Mouse (Mus musculus): ENCODE measurements at regions not wholly inside any gene's neighbourhood (a gene's known extent, or its start where the extent isn't known, plus 50 kb on each side); places are given as distances from the start of the nearest gene placed in this dataset.

GRCm38 (mm10) chr8:10825192-10825926 lies 182.9 kb downstream of the Irs2 start:
- in situ Hi-C loops (cut with MboI, MseI) = no loop called here

- in situ Hi-C loops (cut with MboI, MseI) = no loop called here
These were observed 186.4 kb downstream of the Irs2 start for GRCm38 (mm10) chr8:10821901-10822300.

- in situ Hi-C loops (cut with MboI, MseI) = no loop called here
These were observed 193.8 kb downstream of the Irs2 start for GRCm38 (mm10) chr8:10814499-10814898.

DNA sequence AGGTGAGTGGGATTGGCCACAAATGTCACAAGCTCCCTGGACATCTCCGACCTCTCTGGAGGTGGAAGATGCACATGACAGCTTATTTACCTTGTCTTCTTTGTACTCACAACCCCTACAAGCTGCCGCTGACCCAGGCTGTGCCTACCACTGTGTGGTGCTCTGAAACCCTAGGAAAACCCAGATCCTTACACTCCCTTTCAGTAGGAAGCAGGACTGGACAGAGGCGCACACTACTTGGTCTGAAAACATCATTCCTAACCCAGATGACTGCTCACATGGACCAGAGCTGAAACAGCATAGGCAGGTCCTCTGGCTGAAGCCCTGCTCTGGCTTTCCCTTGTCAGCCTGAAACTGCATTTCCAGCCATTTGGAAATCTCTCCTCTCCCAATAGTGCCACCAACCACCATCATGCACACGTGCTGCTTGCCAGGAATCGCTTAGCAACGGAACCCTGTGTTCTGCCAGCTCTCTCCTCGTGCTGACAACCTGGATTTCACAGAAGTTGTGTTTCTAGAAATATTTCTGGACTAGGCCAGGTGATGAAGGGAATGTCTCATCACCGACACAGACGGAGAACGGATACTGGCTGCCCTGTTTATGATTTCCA lies 196.1 kb downstream of the Irs2 start:
- in situ Hi-C loops (cut with MboI, MseI) = no loop called here

DNA sequence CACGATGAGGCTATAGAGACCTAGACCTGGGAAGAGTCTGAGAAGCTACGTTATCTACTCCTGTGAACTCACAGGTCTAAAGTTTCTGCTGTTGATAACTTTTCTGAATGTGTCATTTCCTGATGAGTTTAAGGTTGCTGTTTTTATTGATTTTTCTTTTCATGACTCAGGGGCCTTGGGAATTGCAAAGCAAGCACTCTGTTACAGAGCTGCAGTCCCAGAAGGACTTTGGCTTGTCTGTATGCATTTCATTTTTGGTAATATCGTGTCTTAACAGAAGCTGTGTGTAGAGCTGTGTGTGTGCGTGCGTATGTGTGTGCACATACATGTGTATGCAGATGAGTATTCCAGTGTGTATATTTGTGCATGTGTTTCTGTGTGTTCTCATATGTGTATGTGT lies 201.2 kb downstream of the Irs2 start:
- in situ Hi-C loops (cut with MboI, MseI) = no loop called here

- in situ Hi-C loops (cut with MboI, MseI) = no loop called here
These were observed 202.7 kb downstream of the Irs2 start for GRCm38 (mm10) chr8:10805405-10806151.

DNA sequence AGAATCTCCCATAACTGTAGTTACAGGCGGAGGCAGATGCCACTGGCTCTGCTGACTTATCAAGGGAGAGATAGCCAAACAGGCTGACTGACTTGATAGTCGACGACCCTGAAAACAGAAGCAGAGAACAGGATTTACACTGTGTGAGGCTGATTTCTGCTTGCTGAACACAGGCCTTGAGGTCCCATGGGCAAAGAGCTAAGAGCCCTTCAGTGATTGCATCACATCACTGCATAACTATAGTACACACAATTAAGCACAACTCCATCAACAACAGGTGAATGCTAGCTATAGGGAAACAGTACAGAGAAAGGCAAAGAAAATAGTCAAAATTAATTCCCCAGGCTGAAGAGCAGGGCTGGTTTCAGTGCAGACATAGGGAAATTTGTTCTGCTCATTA lies 203.3 kb downstream of the Irs2 start:
- in situ Hi-C loops (cut with MboI, MseI) = loop anchor here (5.0 kb wide), 1 partner anchor 42 kb away; no protein-coding TSS in a partner anchor

GRCm38 (mm10) chr8:10802003-10802402 lies 206.3 kb downstream of the Irs2 start:
- in situ Hi-C loops (cut with MboI, MseI) = loop anchor here (5.0 kb wide), 1 partner anchor 45 kb away; no protein-coding TSS in a partner anchor

DNA sequence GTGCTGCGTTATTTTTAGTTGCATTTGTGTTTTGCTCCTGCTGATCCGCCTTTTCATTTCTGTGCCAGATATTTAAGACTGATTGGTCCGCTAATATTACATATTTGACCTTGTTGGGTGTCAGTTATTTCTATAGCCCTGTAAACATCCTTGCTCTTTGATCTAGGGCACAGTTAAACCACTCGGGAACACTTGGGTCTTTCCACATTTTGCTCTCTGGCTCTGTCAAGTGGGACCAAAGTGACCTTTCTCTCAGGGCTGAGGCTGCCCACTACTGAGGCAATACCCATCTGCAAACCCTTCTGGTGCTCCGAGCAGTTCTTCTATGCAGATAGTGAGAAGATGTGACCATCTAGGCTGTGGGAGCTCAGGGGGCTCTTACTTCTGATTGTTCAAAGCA lies 206.7 kb downstream of the Irs2 start:
- in situ Hi-C loops (cut with MboI, MseI) = loop anchor here (5.0 kb wide), 1 partner anchor 46 kb away; no protein-coding TSS in a partner anchor

GRCm38 (mm10) chr8:10798444-10798843 lies 209.8 kb downstream of the Irs2 start:
- in situ Hi-C loops (cut with MboI, MseI) = no loop called here

- in situ Hi-C loops (cut with MboI, MseI) = no loop called here
These were observed 213.7 kb downstream of the Irs2 start for GRCm38 (mm10) chr8:10794367-10795189.

DNA sequence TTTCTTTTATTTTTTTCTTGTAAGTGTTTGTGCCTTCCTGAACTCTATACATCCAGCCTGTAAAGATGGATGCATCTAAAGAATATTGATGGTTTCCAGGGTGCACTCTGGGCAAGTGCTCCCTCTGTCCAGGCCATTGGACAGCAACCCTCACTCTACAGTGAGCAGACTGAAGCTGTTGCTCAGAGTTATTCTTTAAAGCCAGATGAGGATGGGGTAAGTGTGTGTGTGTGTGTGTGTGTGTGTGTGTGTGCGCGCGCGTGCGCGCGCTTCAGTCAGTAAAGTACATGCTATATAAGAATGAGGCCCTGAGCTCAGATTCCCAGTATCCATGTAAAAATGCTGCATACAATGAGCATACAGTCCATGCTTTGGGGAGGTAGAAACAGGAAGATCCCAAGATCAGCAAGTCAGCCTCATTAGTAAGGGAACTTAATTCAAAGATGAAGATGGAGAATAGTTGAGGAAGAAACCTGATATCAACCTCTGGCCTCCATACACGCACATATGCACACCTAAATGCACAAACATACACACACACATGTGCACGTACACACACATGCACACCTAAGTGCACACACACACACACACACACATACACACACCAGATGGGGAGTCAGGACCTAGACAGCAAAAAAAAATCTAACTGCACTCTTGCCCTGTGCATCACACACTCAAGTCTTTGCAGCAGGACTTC lies 214.4 kb downstream of the Irs2 start:
- in situ Hi-C loops (cut with MboI, MseI) = no loop called here

DNA sequence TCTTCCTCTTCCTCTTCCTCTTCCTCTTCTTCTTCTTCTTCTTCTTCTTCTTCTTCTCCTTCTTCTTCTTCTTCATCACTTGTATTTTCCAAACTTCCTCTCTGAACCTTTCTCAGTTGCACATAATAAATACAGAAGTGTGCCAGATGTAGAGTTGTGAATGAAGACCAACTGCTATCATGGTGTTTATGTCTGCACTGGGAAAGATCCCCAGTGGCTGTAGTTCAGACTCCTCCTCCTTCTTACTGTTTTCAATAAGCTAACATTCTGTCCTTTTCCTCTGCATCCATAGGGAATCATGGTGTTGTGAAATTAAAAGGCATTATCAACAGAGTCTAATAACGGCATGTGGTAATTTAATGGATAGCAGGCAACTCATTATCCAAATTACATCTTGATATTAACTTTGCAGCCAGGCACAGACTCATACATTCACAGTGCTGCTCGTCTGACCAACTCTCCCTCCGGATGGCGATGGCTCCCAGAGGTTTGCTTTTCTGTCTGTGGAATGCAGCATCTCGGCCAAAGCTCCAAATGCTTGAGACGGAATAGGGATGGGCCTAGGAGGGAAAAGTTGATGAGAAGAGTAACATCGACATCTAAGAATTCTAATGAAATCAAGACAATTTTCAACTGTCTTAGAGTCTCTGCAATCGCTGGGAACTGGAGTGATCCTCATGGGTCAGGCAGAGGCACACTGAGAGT lies 219.6 kb downstream of the Irs2 start:
- in situ Hi-C loops (cut with MboI, MseI) = no loop called here

DNA sequence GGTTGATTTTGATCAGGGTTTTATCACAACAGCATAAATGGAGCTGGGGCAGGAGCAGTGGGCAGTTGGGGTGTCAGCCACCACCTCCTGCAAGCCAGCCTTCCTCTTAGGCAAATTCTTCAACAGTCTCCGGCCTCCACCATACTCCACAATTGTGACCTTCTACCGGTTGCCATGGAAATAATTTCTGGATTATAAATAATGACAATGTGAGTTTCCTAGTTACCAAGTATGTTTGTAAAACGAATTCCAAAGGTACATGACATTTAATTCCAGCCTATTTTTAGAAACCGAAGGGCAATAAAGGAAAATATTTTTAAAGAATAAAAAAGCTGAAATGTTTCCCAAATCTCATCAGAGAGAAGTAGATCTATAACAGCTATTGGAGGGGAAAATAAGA lies 222.5 kb downstream of the Irs2 start:
- in situ Hi-C loops (cut with MboI, MseI) = no loop called here

DNA sequence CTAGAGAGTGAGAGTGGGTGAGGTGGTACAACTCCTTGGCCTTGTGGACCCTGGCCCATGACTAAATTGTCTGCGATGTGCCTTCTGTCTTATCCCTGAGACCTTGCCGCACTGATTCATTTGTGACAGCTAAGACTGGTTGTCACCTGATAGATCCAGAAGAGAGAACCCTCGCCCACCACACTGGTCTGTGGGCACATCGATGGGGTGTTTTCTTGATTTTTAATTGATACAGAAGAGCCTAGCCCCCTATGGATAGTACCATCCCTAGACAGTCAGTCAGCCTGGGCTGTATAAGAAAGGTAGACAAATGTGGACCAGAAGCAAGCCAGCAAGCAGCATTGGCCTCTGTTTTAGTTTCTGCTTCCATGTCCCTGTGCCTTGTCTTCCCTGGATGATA lies 222.9 kb downstream of the Irs2 start:
- in situ Hi-C loops (cut with MboI, MseI) = no loop called here

GRCm38 (mm10) chr8:10784481-10784880 lies 223.8 kb downstream of the Irs2 start:
- in situ Hi-C loops (cut with MboI, MseI) = no loop called here

DNA sequence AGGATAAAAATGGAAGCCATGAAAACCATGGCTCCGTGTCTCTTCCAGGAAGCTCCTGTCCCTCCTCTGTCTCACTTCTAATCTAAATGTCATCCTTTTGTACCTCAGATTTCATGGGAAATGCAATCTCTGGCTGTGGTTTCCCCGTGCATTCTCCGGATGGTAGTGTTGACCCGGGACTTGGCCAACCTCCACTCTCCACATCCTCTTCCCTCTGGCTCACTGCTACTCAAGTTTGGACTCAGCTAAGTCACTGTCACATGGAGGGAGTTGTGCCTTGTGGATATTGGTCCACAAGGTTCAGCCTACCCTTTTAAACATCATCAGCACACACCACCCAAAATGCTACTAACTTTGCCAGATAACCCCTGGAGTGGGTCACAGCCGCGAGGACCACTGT lies 226.4 kb downstream of the Irs2 start:
- in situ Hi-C loops (cut with MboI, MseI) = no loop called here

GRCm38 (mm10) chr8:10779636-10780035 lies 228.6 kb downstream of the Irs2 start:
- in situ Hi-C loops (cut with MboI, MseI) = no loop called here

- in situ Hi-C loops (cut with MboI, MseI) = no loop called here
These were observed 232.9 kb downstream of the Irs2 start for GRCm38 (mm10) chr8:10775202-10776010.

- in situ Hi-C loops (cut with MboI, MseI) = no loop called here
These were observed 233.5 kb downstream of the Irs2 start for GRCm38 (mm10) chr8:10774778-10775177.
